Mouse (Mus musculus): ENCODE data around the gene Spata45.
"Not testable (repeated sequence)": the region's sequence is repeated elsewhere in the genome, so short reads cannot be mapped to it uniquely, and the experiment has no call there.

GRCm38 (mm10) chr1:191030922-191031425 is 5.5 kb upstream of the Spata45 start:
- TF ChIP-seq CTCF, EP300 (IDR thresholded peaks at IDR 0.05; ENCODE audit: low read depth): not testable (repeated sequence)
